Mouse (Mus musculus) kidney, adult 10 weeks (tissue): ENCODE measurements around the gene Lce1f. TPM values are rescaled to one million over a fixed set of nuclear protein-coding genes. Genes with fewer than 3 reads are reported as not detected.

Source experiments
- polyA plus RNA-seq: library from polyadenylated mRNA; stranded (reverse); fragments of 350-450 nt; fragmentation: Illumina TruSeq; extraction: RNeasy Lipid Tissue Mini Kit (QIAGEN cat#74804); gene quantifications from one replicate; pipeline ENCODE4 v1.2.3, GENCODE M21; 2014; ENCODE audit warnings: low read depth, low replicate concordance

Gene Lce1f
- polyA plus RNA-seq = not detected

GRCm38 (mm10) chr3:92720250-92720649 is at the start of gene Lce1f:
TSS of gene Lce1f (minus strand) at chr3:92720350.

GRCm38 (mm10) chr3:92764965-92765364 is 44.8 kb upstream of the Lce1f start, which contains the start of gene Lce1h:
TSS of gene Lce1h (minus strand) at chr3:92765065.

GRCm38 (mm10) chr3:92752238-92752637 is 32.1 kb upstream of the Lce1f start, which contains the start of gene Lce1g:
TSS of gene Lce1g (minus strand) at chr3:92752338.

GRCm38 (mm10) chr3:92738996-92739395 is 18.8 kb upstream of the Lce1f start, which contains the start of gene Gm38119:
TSS of gene Gm38119 (minus strand) at chr3:92739096.

GRCm38 (mm10) chr3:92708974-92709373 is 11.2 kb downstream of the Lce1f start, which contains the start of gene Lce1e:
TSS of gene Lce1e (minus strand) at chr3:92709074.

GRCm38 (mm10) chr3:92687110-92687509 is 33.0 kb downstream of the Lce1f start, which contains the start of gene Lce1d:
TSS of gene Lce1d (minus strand) at chr3:92687210.

GRCm38 (mm10) chr3:92678947-92679346 is 41.2 kb downstream of the Lce1f start, which contains the start of gene Lce1c:
TSS of gene Lce1c (plus strand) at chr3:92679247.

GRCm38 (mm10) chr3:92670215-92670614 is 49.9 kb downstream of the Lce1f start, which contains the start of gene Lce1a2:
TSS of gene Lce1a2 (minus strand) at chr3:92670315.

Other genes with a start within 250 kb of the Lce1f start
- gene Sprr1a, start 234.5 kb downstream of the Lce1f start, polyA plus RNA-seq = 9.1 TPM
- not detected for gene Sprr4, start 219.9 kb downstream of the Lce1f start, polyA plus RNA-seq
- gene 2310046K23Rik, start 185.8 kb downstream of the Lce1f start, polyA plus RNA-seq = not detected
- 0.24 TPM for gene Ivl, start 146.6 kb downstream of the Lce1f start, polyA plus RNA-seq
- 2.1 TPM for gene Smcp, start 131.4 kb downstream of the Lce1f start, polyA plus RNA-seq
- not detected for gene 2210017I01Rik, start 112.9 kb downstream of the Lce1f start, polyA plus RNA-seq
- not detected for gene Lce6a, start 98.7 kb downstream of the Lce1f start, polyA plus RNA-seq
- gene Lce1a1, start 72.0 kb downstream of the Lce1f start, polyA plus RNA-seq = not detected
- gene Lce1b, start 63.4 kb downstream of the Lce1f start, polyA plus RNA-seq = not detected
- gene Lce1a2, start 50.0 kb downstream of the Lce1f start, polyA plus RNA-seq = not detected
- gene Lce1c, start 41.1 kb downstream of the Lce1f start, polyA plus RNA-seq = not detected
- not detected for gene Lce1d, start 33.1 kb downstream of the Lce1f start, polyA plus RNA-seq
- not detected for gene Lce1e, start 11.3 kb downstream of the Lce1f start, polyA plus RNA-seq
- gene Gm38119, start 18.7 kb upstream of the Lce1f start, polyA plus RNA-seq = not detected
- not detected for gene Lce1g, start 32.0 kb upstream of the Lce1f start, polyA plus RNA-seq
- gene Lce1h, start 44.7 kb upstream of the Lce1f start, polyA plus RNA-seq = not detected
- gene Lce1i, start 58.5 kb upstream of the Lce1f start, polyA plus RNA-seq = not detected
- not detected for gene Lce1j, start 70.2 kb upstream of the Lce1f start, polyA plus RNA-seq
- not detected for gene Lce1k, start 87.5 kb upstream of the Lce1f start, polyA plus RNA-seq
- not detected for gene Kprp, start 106.9 kb upstream of the Lce1f start, polyA plus RNA-seq
- not detected for gene Lce1l, start 130.9 kb upstream of the Lce1f start, polyA plus RNA-seq
- not detected for gene 2310050C09Rik, start 149.9 kb upstream of the Lce1f start, polyA plus RNA-seq
- not detected for gene Lce3a, start 205.9 kb upstream of the Lce1f start, polyA plus RNA-seq
- gene Lce3b, start 212.6 kb upstream of the Lce1f start, polyA plus RNA-seq = not detected
- gene Lce3c, start 224.1 kb upstream of the Lce1f start, polyA plus RNA-seq = not detected
- gene Lce3d, start 237.0 kb upstream of the Lce1f start, polyA plus RNA-seq = not detected
- not detected for gene Lce3e, start 246.7 kb upstream of the Lce1f start, polyA plus RNA-seq